Mouse (Mus musculus) forebrain, postnatal 0 days (tissue): ENCODE data around the gene Cdipt. TPM values are rescaled to one million over a fixed set of nuclear protein-coding genes. Genes with fewer than 3 reads are reported as not detected.
A peak's percentile ranks its signal among the peaks of the same experiment; 100 is the strongest.

ENCODE experiments used
- ATAC-seq: fragments of 200-750 bp; cut with Nextera tagmentation; 2 replicates; pipeline ENCODE4 v1.8.0; 2017; ENCODE audit warnings: mild to moderate bottlenecking, moderate library complexity
- DNase-seq: peaks from one replicate; pipeline ENCODE4 v3.0.0-alpha.2; 2015
- H3K27ac ChIP-seq: fragments of 300-500 bp; sonication (generic); 2 replicates; pipeline ENCODE4 v1.5.1; 2014; ENCODE audit warnings: low read depth, mild to moderate bottlenecking, antibody characterized with exemption, low read length, moderate library complexity, mixed read lengths
- H3K27me3 ChIP-seq: fragments of 300-500 bp; sonication (generic); 2 replicates; pipeline ENCODE4 v1.6.1; 2014; ENCODE audit warnings: mild to moderate bottlenecking, low read length, mixed read lengths; ENCODE audit not compliant: insufficient read depth
- H3K36me3 ChIP-seq: fragments of 300-500 bp; sonication (generic); 2 replicates; pipeline ENCODE4 v1.6.1; 2014; ENCODE audit warnings: mild to moderate bottlenecking, moderate library complexity; ENCODE audit not compliant: insufficient read depth
- H3K4me1 ChIP-seq: fragments of 300-500 bp; sonication (generic); 2 replicates; pipeline ENCODE4 v1.6.1; 2014; ENCODE audit warnings: antibody characterized with exemption; ENCODE audit not compliant: insufficient read depth
- H3K4me2 ChIP-seq: fragments of 300-500 bp; sonication (generic); 2 replicates; pipeline ENCODE4 v1.6.1; 2014; ENCODE audit warnings: low read depth, mild to moderate bottlenecking, moderate library complexity
- H3K4me3 ChIP-seq: fragments of 300-500 bp; sonication (generic); 2 replicates; pipeline ENCODE4 v1.5.1; 2014; ENCODE audit warnings: low read depth, low read length, mixed read lengths
- H3K9ac ChIP-seq: fragments of 300-500 bp; sonication (generic); 2 replicates; pipeline ENCODE4 v1.6.1; 2014; ENCODE audit warnings: mild to moderate bottlenecking
- H3K9me3 ChIP-seq: fragments of 300-500 bp; sonication (generic); 2 replicates; pipeline ENCODE4 v1.6.1; 2016; ENCODE audit warnings: low read length
- CTCF ChIP-seq: sonication (generic); IDR thresholded peaks from 2 replicates; pipeline ENCODE4 v1.5.1; 2016; ENCODE audit warnings: antibody characterized with exemption, control low read depth, low read depth
- WGBS: fragments of 180-500 bp; shearing (Covaris S2); extraction: QIAGEN DNeasy Blood & Tissue Kit; methylation state at CpG from one replicate; pipeline ENCODE4 v1.1.7; 2014; 5-methylcytosine and 5-hydroxymethylcytosine counted together
- polyA plus RNA-seq: library from polyadenylated mRNA; unstranded; fragments of >200 nt; fragmentation: Nextera tagmentation; extraction: Ambion mirVana; gene quantifications from 2 replicates; pipeline ENCODE4 v1.2.1, GENCODE M21; 2015
- total RNA-seq: library from RNA; depleted of rRNA; stranded (reverse); fragments of >200 nt; gene quantifications from 2 replicates; pipeline ENCODE4 v1.2.3, GENCODE M21; 2014

The Cdipt gene
- total and polyA plus RNA-seq, 2 experiments from 2014 or later = 134 to 158 TPM

- H3K9ac ChIP-seq = peak overlapping the region; percentile 84; the same call in 1 of the 2 replicates
- TF ChIP-seq CTCF = no peak
- 0% methylated on average over 8 of the region's 8 CpGs for WGBS
- H3K4me2 ChIP-seq = peak overlapping the region; percentile 96
- no peaks in the 10 kb centered on the region for H3K27me3 ChIP-seq
- H3K4me3 ChIP-seq = peak overlapping the region; percentile 65; the same call in 1 of the 2 replicates
- H3K27ac ChIP-seq = no peak overlapping the region
- ATAC-seq (no peak), DNase-seq (no peak)
- peaks cover 12% of the 10 kb centered on the region for H3K4me1 ChIP-seq
- no peaks in the 10 kb centered on the region for H3K9me3 ChIP-seq
- peaks cover 21% of the 10 kb centered on the region for H3K36me3 ChIP-seq
Observed at GRCm38 (mm10) chr7:126952646-126953045, 23.1 kb upstream of the Cdipt start.

GRCm38 (mm10) chr7:126955125-126955524, 20.6 kb upstream of the Cdipt start:
- H3K4me1 ChIP-seq = peaks cover 12% of the 10 kb centered on the region
- no peak for TF ChIP-seq CTCF
- no peak overlapping the region for H3K4me3 ChIP-seq
- no peak overlapping the region for H3K9ac ChIP-seq
- H3K27me3 ChIP-seq = no peaks in the 10 kb centered on the region
- DNase-seq (no peak), ATAC-seq (no peak)
- no peak overlapping the region for H3K4me2 ChIP-seq
- WGBS = 51% methylated on average over 3 of the region's 3 CpGs
- no peak overlapping the region for H3K27ac ChIP-seq
- peaks cover 44% of the 10 kb centered on the region for H3K36me3 ChIP-seq
- no peaks in the 10 kb centered on the region for H3K9me3 ChIP-seq

- 85% methylated on average over 9 of the region's 9 CpGs for WGBS
- Histone ChIP-seq H3K27ac (no peak overlapping the region), H3K4me2 (no peak overlapping the region), H3K27me3 (no peaks in the 10 kb centered on the region), H3K9ac (no peak overlapping the region), H3K4me3 (no peak overlapping the region), H3K9me3 (no peaks in the 10 kb centered on the region), H3K4me1 (no peaks in the 10 kb centered on the region), H3K36me3 (peaks cover 75% of the 10 kb centered on the region)
- DNase-seq (no peak), ATAC-seq (no peak)
- no peak for TF ChIP-seq CTCF
Observed at GRCm38 (mm10) chr7:126959780-126960179, 15.9 kb upstream of the Cdipt start.

- Histone ChIP-seq H3K36me3 (peaks cover 72% of the 10 kb centered on the region), H3K4me2 (no peak overlapping the region), H3K27me3 (no peaks in the 10 kb centered on the region), H3K4me1 (no peaks in the 10 kb centered on the region), H3K9me3 (no peaks in the 10 kb centered on the region), H3K9ac (no peak overlapping the region), H3K27ac (no peak overlapping the region), H3K4me3 (no peak overlapping the region)
- DNase-seq (no peak), ATAC-seq (no peak)
- no peak for TF ChIP-seq CTCF
- WGBS = 90% methylated on average over 5 of the region's 5 CpGs
Observed at GRCm38 (mm10) chr7:126961095-126961494, 14.6 kb upstream of the Cdipt start.

GRCm38 (mm10) chr7:126961965-126962364, 13.7 kb upstream of the Cdipt start:
- H3K27ac ChIP-seq = no peak overlapping the region
- no peaks in the 10 kb centered on the region for H3K9me3 ChIP-seq
- H3K36me3 ChIP-seq = peaks cover 75% of the 10 kb centered on the region
- DNase-seq (no peak), ATAC-seq (no peak)
- no peaks in the 10 kb centered on the region for H3K27me3 ChIP-seq
- WGBS = 90% methylated on average over 4 of the region's 4 CpGs
- H3K4me3 ChIP-seq = no peak overlapping the region
- no peak overlapping the region for H3K9ac ChIP-seq
- no peak overlapping the region for H3K4me2 ChIP-seq
- no peaks in the 10 kb centered on the region for H3K4me1 ChIP-seq
- TF ChIP-seq CTCF = no peak

- H3K27ac ChIP-seq = no peak overlapping the region
- H3K9ac ChIP-seq = no peak overlapping the region
- TF ChIP-seq CTCF = peak; percentile 53
- DNase-seq (peak; percentile 14), ATAC-seq (no peak)
- H3K4me3 ChIP-seq = no peak overlapping the region
- 28% methylated on average over 19 of the region's 19 CpGs for WGBS
- H3K27me3 ChIP-seq = no peaks in the 10 kb centered on the region
- H3K36me3 ChIP-seq = peaks cover 83% of the 10 kb centered on the region
- no peaks in the 10 kb centered on the region for H3K9me3 ChIP-seq
- no peak overlapping the region for H3K4me2 ChIP-seq
- no peaks in the 10 kb centered on the region for H3K4me1 ChIP-seq
Observed at GRCm38 (mm10) chr7:126963548-126964286, 12.0 kb upstream of the Cdipt start.

- H3K36me3 ChIP-seq = peaks cover 74% of the 10 kb centered on the region
- H3K27me3 ChIP-seq = no peaks in the 10 kb centered on the region
- no peaks in the 10 kb centered on the region for H3K4me1 ChIP-seq
- ATAC-seq (no peak), DNase-seq (no peak)
- no peak for TF ChIP-seq CTCF
- 45% methylated on average over 3 of the region's 3 CpGs for WGBS
- H3K27ac ChIP-seq = no peak overlapping the region
- H3K9ac ChIP-seq = no peak overlapping the region
- H3K4me3 ChIP-seq = no peak overlapping the region
- no peaks in the 10 kb centered on the region for H3K9me3 ChIP-seq
- H3K4me2 ChIP-seq = no peak overlapping the region
Observed at GRCm38 (mm10) chr7:126965568-126965967, 10.1 kb upstream of the Cdipt start.
